Mouse (Mus musculus): ENCODE data around the gene Riox2.

GRCm38 (mm10) chr16:59535673-59536072 lies 64.1 kb downstream of the Riox2 start:
- TF ChIP-seq TAL1 (IDR thresholded peaks at IDR 0.05; ENCODE audit: low read length) (no peak), GATA1 (IDR thresholded peaks at IDR 0.05; ENCODE audit: low read length) (no peak)

Measured in erythroblast, embryonic 14.5 days (primary cell).